16 mouse cellular contexts compared by ENCODE assay signal in the genomic region with DNA sequence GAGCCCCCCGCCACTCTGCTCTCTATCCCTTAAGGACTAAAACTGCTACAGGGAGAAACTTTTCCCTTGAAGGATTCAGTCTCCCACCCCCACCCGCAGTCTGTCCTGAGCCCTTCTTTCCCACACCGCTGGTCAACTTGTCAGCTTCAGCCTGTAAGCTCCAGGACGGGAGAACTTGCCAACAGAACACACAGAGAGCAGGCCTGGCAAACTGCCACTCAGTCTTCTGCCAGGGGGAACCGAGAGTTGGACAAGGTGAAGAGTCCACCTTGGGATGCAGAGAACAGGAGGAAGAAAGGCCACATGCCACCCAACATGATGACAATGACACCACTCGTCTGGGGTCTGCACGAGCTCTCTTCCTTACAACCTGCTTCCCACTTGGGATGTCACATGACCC. TPM values are rescaled to one million over a fixed set of nuclear protein-coding genes. Genes with fewer than 3 reads are reported as not detected.
DNase-seq lines count a peak whose midpoint lies in the region; ATAC-seq and TF ChIP-seq lines count a peak whose summit lies in the region.
"Had no signal": no experiment of that assay in that cellular context is flagged by ENCODE, and none has a peak within 500 bp of the region (broad histone marks: within the 10 kb centered on the region; RNA-seq: fewer than 3 reads in every experiment).

No protein-coding gene starts in this region.

- H3K4me1 ChIP-seq in hindbrain, postnatal 0 days (ENCODE audit: insufficient read depth, low read length) = no peaks in the 10 kb centered on the region
- H3K4me1 ChIP-seq in hindbrain, embryonic 10.5 days (replicated peaks) = peaks cover 15% of the 10 kb centered on the region
- H3K4me1 ChIP-seq in liver, postnatal 0 days (ENCODE audit: insufficient read depth) = peaks cover 4% of the 10 kb centered on the region
- peaks cover 7% of the 10 kb centered on the region; the same call in 1 of the 2 replicates for H3K4me1 ChIP-seq in liver, embryonic 11.5 days (replicated peaks; ENCODE audit: control insufficient read depth, insufficient read depth, low read length)

- no peak for TF ChIP-seq EP300 in liver, postnatal 0 days (IDR thresholded peaks at IDR 0.05; ENCODE audit: low read depth)

- H3K27me3 ChIP-seq in hindbrain, postnatal 0 days (ENCODE audit: insufficient read depth, low read length) = no peaks in the 10 kb centered on the region
- H3K27me3 ChIP-seq in hindbrain, embryonic 10.5 days (ENCODE audit: insufficient read depth, poor library complexity, severe bottlenecking) = no peaks in the 10 kb centered on the region
- no peaks in the 10 kb centered on the region for H3K27me3 ChIP-seq in liver, postnatal 0 days (ENCODE audit: insufficient read depth, low read length)
- H3K27me3 ChIP-seq in liver, embryonic 11.5 days (replicated peaks; ENCODE audit: control insufficient read depth, insufficient read depth, low read length) = no peaks in the 10 kb centered on the region
- H3K27me3 ChIP-seq: forebrain, embryonic 12.5 days; limb, embryonic 13.5 days; lung, embryonic 15.5 days had no signal

- WGBS in hindbrain, postnatal 0 days = 50% methylated on average over 7 of the region's 7 CpGs
- WGBS in hindbrain, embryonic 10.5 days = 87% methylated on average over 7 of the region's 7 CpGs
- 63% methylated on average over 7 of the region's 7 CpGs for WGBS in liver, postnatal 0 days (ENCODE audit: insufficient replicate concordance)
- WGBS in liver, embryonic 11.5 days = 81% methylated on average over 7 of the region's 7 CpGs

- no peak for ATAC-seq in hindbrain, postnatal 0 days
- ATAC-seq in liver, postnatal 0 days = no peak
- ATAC-seq in liver, embryonic 11.5 days (replicated peaks; ENCODE audit: low FRiP score) = no peak
- ATAC-seq: inflammation-experienced regulatory T-cells, adult 6 months had no signal

- peak; percentile 55 for DNase-seq in hindbrain, postnatal 0 days (ENCODE audit: low spot score)
- no peak for DNase-seq in hindbrain, embryonic 10.5 days (ENCODE audit: low spot score)
- DNase-seq in liver, postnatal 0 days = peak; percentile 27
- DNase-seq in liver, embryonic 11.5 days (ENCODE audit: low spot score) = no peak
- peak; percentile 73 for DNase-seq in cerebellum, adult 11-12 months
- peak; percentile 74 to 83 for DNase-seq in cerebellum, postnatal 25 days
- DNase-seq in layer of hippocampus, adult 18-20 months (ENCODE audit: low spot score in 2 of 2) = no peak
- DNase-seq in urinary bladder, adult 18-20 months (ENCODE audit: low spot score in 2 of 2) = no peak
- DNase-seq: midbrain, embryonic 14.5 days; right cerebral cortex, postnatal 25 days had no signal

- no peak overlapping the region for H3K4me3 ChIP-seq in hindbrain, postnatal 0 days (ENCODE audit: low read length)
- H3K4me3 ChIP-seq in hindbrain, embryonic 10.5 days = no peak overlapping the region
- no peak overlapping the region for H3K4me3 ChIP-seq in liver, postnatal 0 days (ENCODE audit: low read depth, low read length)
- H3K4me3 ChIP-seq in liver, embryonic 11.5 days (ENCODE audit: low read depth, low read length) = no peak overlapping the region
- H3K4me3 ChIP-seq: forebrain, embryonic 12.5 days; limb, embryonic 13.5 days; lung, embryonic 15.5 days had no signal

- no peak overlapping the region for H3K9ac ChIP-seq in hindbrain, postnatal 0 days (replicated peaks; ENCODE audit: low read length)
- no peak overlapping the region for H3K9ac ChIP-seq in liver, postnatal 0 days (replicated peaks)
- H3K9ac ChIP-seq in liver, embryonic 11.5 days (ENCODE audit: low read depth, low read length) = no peak overlapping the region
- H3K9ac ChIP-seq: forebrain, embryonic 12.5 days; limb, embryonic 13.5 days; lung, embryonic 15.5 days had no signal

- no peaks in the 10 kb centered on the region for H3K9me3 ChIP-seq in hindbrain, postnatal 0 days (ENCODE audit: low read length)
- H3K9me3 ChIP-seq in hindbrain, embryonic 10.5 days = no peaks in the 10 kb centered on the region
- H3K9me3 ChIP-seq in liver, postnatal 0 days (ENCODE audit: low read length) = no peaks in the 10 kb centered on the region
- no peaks in the 10 kb centered on the region for H3K9me3 ChIP-seq in liver, embryonic 11.5 days (ENCODE audit: control insufficient read depth, low read length)
- H3K9me3 ChIP-seq: forebrain, embryonic 12.5 days; G1E; limb, embryonic 13.5 days; lung, embryonic 15.5 days had no signal

- TF ChIP-seq CTCF in hindbrain, postnatal 0 days (IDR thresholded peaks at IDR 0.05; ENCODE audit: low read depth) = no peak
- TF ChIP-seq CTCF in liver, postnatal 0 days (IDR thresholded peaks at IDR 0.05; ENCODE audit: low read depth) = no peak

- H3K27ac ChIP-seq in hindbrain, postnatal 0 days = no peak overlapping the region
- H3K27ac ChIP-seq in hindbrain, embryonic 10.5 days = no peak overlapping the region
- no peak overlapping the region for H3K27ac ChIP-seq in liver, postnatal 0 days (ENCODE audit: low read depth)
- no peak overlapping the region for H3K27ac ChIP-seq in liver, embryonic 11.5 days (ENCODE audit: low read depth, low read length)
- H3K27ac ChIP-seq: forebrain, embryonic 12.5 days; limb, embryonic 13.5 days; lung, embryonic 15.5 days had no signal

- H3K36me3 ChIP-seq in hindbrain, postnatal 0 days (ENCODE audit: insufficient read depth, low read length) = no peaks in the 10 kb centered on the region
- H3K36me3 ChIP-seq in hindbrain, embryonic 10.5 days = peaks cover 25% of the 10 kb centered on the region
- H3K36me3 ChIP-seq in liver, postnatal 0 days (replicated peaks; ENCODE audit: insufficient read depth, low read length) = no peaks in the 10 kb centered on the region
- H3K36me3 ChIP-seq in liver, embryonic 11.5 days (ENCODE audit: control insufficient read depth, insufficient read depth, low read length) = no peaks in the 10 kb centered on the region

- no peak overlapping the region for H3K4me2 ChIP-seq in hindbrain, postnatal 0 days (ENCODE audit: low read depth, low read length)
- no peak overlapping the region for H3K4me2 ChIP-seq in liver, postnatal 0 days (ENCODE audit: low read depth, low read length)
- H3K4me2 ChIP-seq in liver, embryonic 11.5 days = no peak overlapping the region
- H3K4me2 ChIP-seq: forebrain, embryonic 12.5 days; limb, embryonic 13.5 days; lung, embryonic 15.5 days had no signal

RNA-seq across cellular contexts. Expression of a gene that starts 56.1 kb away (rescaled TPM):
- 51.2 and 52.9 TPM in 2 replicates for total RNA-seq in hindbrain, postnatal 0 days (2014; rRNA removed)
- polyA plus RNA-seq in hindbrain, postnatal 0 days (2015; fragmentation: Nextera tagmentation; extraction: Ambion mirVana) = 10.9 and 13.4 TPM in 2 replicates
- polyA plus RNA-seq in hindbrain, embryonic 10.5 days (2016; fragmentation: Nextera tagmentation; extraction: Ambion mirVana) = 12.7 and 14.0 TPM in 2 replicates
- 0.47 and 0.88 TPM in 2 replicates for polyA plus RNA-seq in liver, postnatal 0 days (2015; fragmentation: Nextera tagmentation; extraction: Ambion mirVana)
- polyA plus RNA-seq in liver, embryonic 11.5 days (2014; fragmentation: Nextera tagmentation; extraction: Ambion mirVana) = 7.7 and 9.2 TPM in 2 replicates
- 10 to 100 TPM; 58.1 to 63.6 TPM for total RNA-seq in layer of hippocampus, adult 18-20 months (2021)
- total RNA-seq: megakaryocyte progenitor cell, adult 5-6 weeks had no signal

Comparison
In these comparisons a context has a peak if more than half of its experiments do, and no peak if none do; other contexts are left out.
1. DNase-seq: peak in hindbrain, postnatal 0 days (single experiment), liver, postnatal 0 days (single experiment), cerebellum, adult 11-12 months (single experiment) and cerebellum, postnatal 25 days (2 of 2); none in hindbrain, embryonic 10.5 days (single experiment), liver, embryonic 11.5 days (single experiment), layer of hippocampus, adult 18-20 months (0 of 2) and urinary bladder, adult 18-20 months (0 of 2).